In genomic region chr19:58919148-58919547, GRCm38 (mm10) we compare ENCODE assay signal across 10 mouse cellular contexts. TPM values are rescaled to one million over a fixed set of nuclear protein-coding genes. Genes with fewer than 3 reads are reported as not detected.
DNase-seq lines count a peak whose midpoint lies in the region; ATAC-seq and TF ChIP-seq lines count a peak whose summit lies in the region.
"Had no signal": no experiment of that assay in that cellular context is flagged by ENCODE, and none has a peak within 500 bp of the region (broad histone marks: within the 10 kb centered on the region; RNA-seq: fewer than 3 reads in every experiment).

No protein-coding gene starts in this region.

- H3K9me3 ChIP-seq in forebrain, embryonic 14.5 days (replicated peaks; ENCODE audit: control insufficient read depth, low read length), result no peaks in the 10 kb centered on the region
- no peaks in the 10 kb centered on the region for H3K9me3 ChIP-seq in forebrain, embryonic 11.5 days (ENCODE audit: control insufficient read depth, low read length)
- no peaks in the 10 kb centered on the region for H3K9me3 ChIP-seq in hindbrain, postnatal 0 days (ENCODE audit: low read length)
- H3K9me3 ChIP-seq in midbrain, embryonic 15.5 days, result no peaks in the 10 kb centered on the region

- no peak for TF ChIP-seq CTCF in layer of hippocampus, adult 2 months (conservative IDR thresholded peaks at IDR 0.05)
- TF ChIP-seq CTCF in hindbrain, postnatal 0 days (IDR thresholded peaks at IDR 0.05; ENCODE audit: low read depth), result no peak

- no peak overlapping the region for H3K9ac ChIP-seq in forebrain, embryonic 14.5 days (ENCODE audit: low read length)
- H3K9ac ChIP-seq in forebrain, embryonic 11.5 days (ENCODE audit: low read length), result no peak overlapping the region
- no peak overlapping the region for H3K9ac ChIP-seq in hindbrain, postnatal 0 days (replicated peaks; ENCODE audit: low read length)
- no peak overlapping the region for H3K9ac ChIP-seq in midbrain, embryonic 15.5 days

- ATAC-seq in forebrain, embryonic 14.5 days, result peak; percentile 69; the same call in 1 of the 2 replicates
- no peak for ATAC-seq in forebrain, embryonic 11.5 days (replicated peaks; ENCODE audit: low FRiP score)
- no peak for ATAC-seq in hindbrain, postnatal 0 days
- ATAC-seq in midbrain, embryonic 15.5 days (replicated peaks), result no peak
- ATAC-seq in cerebellum, adult (ENCODE audit: insufficient number of reproducible peaks, low FRiP score, low TSS enrichment), result no peak

- H3K27ac ChIP-seq in forebrain, embryonic 14.5 days (ENCODE audit: low read depth, low read length), result no peak overlapping the region
- H3K27ac ChIP-seq in forebrain, embryonic 11.5 days (ENCODE audit: low read depth, low read length), result no peak overlapping the region
- H3K27ac ChIP-seq in layer of hippocampus, adult 2 months, result no peak overlapping the region
- no peak overlapping the region for H3K27ac ChIP-seq in hindbrain, postnatal 0 days
- H3K27ac ChIP-seq in midbrain, embryonic 15.5 days, result no peak overlapping the region

- H3K27me3 ChIP-seq in forebrain, embryonic 14.5 days (replicated peaks; ENCODE audit: control insufficient read depth, insufficient read depth, low read length), result peaks cover 9% of the 10 kb centered on the region
- H3K27me3 ChIP-seq in forebrain, embryonic 11.5 days (ENCODE audit: control insufficient read depth, insufficient read depth, low read length), result peaks cover 11% of the 10 kb centered on the region
- peaks cover 9% of the 10 kb centered on the region; the same call in 1 of the 2 replicates for H3K27me3 ChIP-seq in hindbrain, postnatal 0 days (ENCODE audit: insufficient read depth, low read length)
- H3K27me3 ChIP-seq in midbrain, embryonic 15.5 days (replicated peaks), result peaks cover 9% of the 10 kb centered on the region; the same call in 1 of the 2 replicates

- H3K4me1 ChIP-seq in forebrain, embryonic 14.5 days (ENCODE audit: control insufficient read depth, insufficient read depth, low read length), result peaks cover 6% of the 10 kb centered on the region
- H3K4me1 ChIP-seq in forebrain, embryonic 11.5 days (replicated peaks; ENCODE audit: control insufficient read depth, insufficient read depth, low read length), result 0 out of 2 replicates have a peak, but pooled peaks cover 2% of the 10 kb centered on the region
- no peaks in the 10 kb centered on the region for H3K4me1 ChIP-seq in hindbrain, postnatal 0 days (ENCODE audit: insufficient read depth, low read length)
- H3K4me1 ChIP-seq in midbrain, embryonic 15.5 days, result peaks cover 10% of the 10 kb centered on the region; the same call in 1 of the 2 replicates

- WGBS in forebrain, embryonic 14.5 days, result 6% methylated on average over 7 of the region's 7 CpGs
- 21% methylated on average over 7 of the region's 7 CpGs for WGBS in forebrain, embryonic 11.5 days
- 23% methylated on average over 7 of the region's 7 CpGs for WGBS in hindbrain, postnatal 0 days
- WGBS in midbrain, embryonic 15.5 days, result 21% methylated on average over 7 of the region's 7 CpGs

- H3K4me2 ChIP-seq in forebrain, embryonic 14.5 days (ENCODE audit: low read length), result peak overlapping the region; percentile 25; the same call in 1 of the 2 replicates
- no peak overlapping the region for H3K4me2 ChIP-seq in forebrain, embryonic 11.5 days (ENCODE audit: low read depth, low read length, severe bottlenecking)
- peak overlapping the region; percentile 41; the same call in 1 of the 2 replicates for H3K4me2 ChIP-seq in hindbrain, postnatal 0 days (ENCODE audit: low read depth, low read length)
- peak overlapping the region; percentile 28; the same call in 1 of the 2 replicates for H3K4me2 ChIP-seq in midbrain, embryonic 15.5 days

- H3K36me3 ChIP-seq in forebrain, embryonic 14.5 days (ENCODE audit: control insufficient read depth, insufficient read depth, low read length), result no peaks in the 10 kb centered on the region
- no peaks in the 10 kb centered on the region for H3K36me3 ChIP-seq in forebrain, embryonic 11.5 days (ENCODE audit: control insufficient read depth, insufficient read depth, low read length)
- H3K36me3 ChIP-seq in hindbrain, postnatal 0 days (ENCODE audit: insufficient read depth, low read length), result no peaks in the 10 kb centered on the region
- H3K36me3 ChIP-seq in midbrain, embryonic 15.5 days (replicated peaks), result no peaks in the 10 kb centered on the region

- H3K4me3 ChIP-seq in forebrain, embryonic 14.5 days (ENCODE audit: low read depth, low read length), result no peak overlapping the region
- H3K4me3 ChIP-seq in forebrain, embryonic 11.5 days (ENCODE audit: low read depth, low read length), result no peak overlapping the region
- peak overlapping the region; percentile 23; the same call in 1 of the 2 replicates for H3K4me3 ChIP-seq in layer of hippocampus, adult 2 months
- H3K4me3 ChIP-seq in hindbrain, postnatal 0 days (ENCODE audit: low read length), result no peak overlapping the region
- no peak overlapping the region for H3K4me3 ChIP-seq in midbrain, embryonic 15.5 days

- DNase-seq in forebrain, embryonic 14.5 days (ENCODE audit: low spot score), result peak; percentile 60
- no peak for DNase-seq in forebrain, embryonic 11.5 days (ENCODE audit: low spot score)
- no peak for DNase-seq in layer of hippocampus, adult 2 months (ENCODE audit: low spot score in 2 of 2)
- no peak for DNase-seq in layer of hippocampus, postnatal 25 days (ENCODE audit: extremely low spot score in 1 of 2, low spot score in 1 of 2)
- DNase-seq in hindbrain, postnatal 0 days (ENCODE audit: low spot score), result no peak
- no peak for DNase-seq in thymus, postnatal 25 days
- DNase-seq: gastrocnemius, postnatal 10 days had no signal

RNA-seq across cellular contexts. Expression of gene Eno4, which starts 24.1 kb away (rescaled TPM):
- 1.1 and 1.6 TPM in 2 replicates for polyA plus RNA-seq in forebrain, embryonic 14.5 days (2014; fragmentation: Nextera tagmentation; extraction: Ambion mirVana)
- 0.98 and 1.9 TPM in 2 replicates for polyA plus RNA-seq in forebrain, embryonic 11.5 days (2014; fragmentation: Nextera tagmentation; extraction: Ambion mirVana)
- 1 to 10 TPM; 1.5 to 1.9 TPM for total RNA-seq in layer of hippocampus, adult 2 months (2021)
- total RNA-seq in layer of hippocampus, postnatal 25 days (2021), result 1 to 10 TPM; 1.2 to 1.5 TPM
- total RNA-seq in hindbrain, postnatal 0 days (2014; rRNA removed), result 1.5 and 2.0 TPM in 2 replicates
- 1.3 and 1.5 TPM in 2 replicates for polyA plus RNA-seq in hindbrain, postnatal 0 days (2015; fragmentation: Nextera tagmentation; extraction: Ambion mirVana)
- 1.2 and 1.3 TPM in 2 replicates for polyA plus RNA-seq in midbrain, embryonic 15.5 days (2015; fragmentation: Nextera tagmentation; extraction: Ambion mirVana)
- total RNA-seq: megakaryocyte, adult 5-6 weeks had no signal

RNA-seq across cellular contexts. Expression of gene Hspa12a, which starts 24.3 kb away (rescaled TPM):
- polyA plus RNA-seq in forebrain, embryonic 14.5 days (2014; fragmentation: Nextera tagmentation; extraction: Ambion mirVana), result 21.8 and 33.0 TPM in 2 replicates
- polyA plus RNA-seq in forebrain, embryonic 11.5 days (2014; fragmentation: Nextera tagmentation; extraction: Ambion mirVana), result 6.5 and 7.4 TPM in 2 replicates
- total RNA-seq in layer of hippocampus, adult 2 months (2021), result 100 to 1,000 TPM; 239 to 246 TPM
- 100 to 1,000 TPM; 236 to 241 TPM for total RNA-seq in layer of hippocampus, postnatal 25 days (2021)
- 70.8 and 84.6 TPM in 2 replicates for total RNA-seq in hindbrain, postnatal 0 days (2014; rRNA removed)
- 52.8 and 56.1 TPM in 2 replicates for polyA plus RNA-seq in hindbrain, postnatal 0 days (2015; fragmentation: Nextera tagmentation; extraction: Ambion mirVana)
- polyA plus RNA-seq in midbrain, embryonic 15.5 days (2015; fragmentation: Nextera tagmentation; extraction: Ambion mirVana), result 52.6 and 53.0 TPM in 2 replicates
